Mouse (Mus musculus): Measurements from ENCODE around the gene 4933407L21Rik.

The 4933407L21Rik gene

DNA sequence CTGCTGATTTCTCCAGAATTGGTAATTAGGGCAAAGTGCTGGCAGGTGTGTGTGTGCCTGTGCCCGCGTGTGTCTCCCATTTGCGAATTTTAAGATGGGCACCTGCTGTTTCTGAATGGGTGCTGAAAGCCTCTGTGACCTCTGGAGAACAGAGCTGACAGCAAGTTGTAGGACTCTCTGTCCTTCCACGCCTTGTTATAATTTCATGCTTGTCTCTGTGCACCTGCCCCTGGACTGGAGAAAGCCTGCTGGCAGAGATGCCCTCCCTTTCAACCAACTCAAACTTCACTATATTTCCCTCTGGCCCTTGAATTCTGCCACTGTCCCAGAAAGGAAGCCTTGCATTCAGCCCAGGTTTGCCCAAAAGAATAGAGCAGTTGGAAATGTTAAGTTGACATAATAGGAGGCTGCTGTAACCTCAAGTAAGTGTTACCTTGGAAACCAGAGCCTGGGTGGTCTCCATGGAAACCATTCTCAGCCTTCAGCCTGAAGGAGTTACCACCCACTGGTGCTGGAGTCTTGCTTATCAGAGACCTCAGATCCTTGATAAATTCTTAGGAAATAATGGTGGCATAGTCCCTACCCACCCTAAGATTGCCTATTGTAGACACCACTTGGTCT is 11.3 kb upstream of the 4933407L21Rik start:
- peak; percentile 84 for DNase-seq

- DNase-seq: no peak
These were observed 8.7 kb upstream of the 4933407L21Rik start for GRCm38 (mm10) chr1:85919621-85920020.

- no peak for DNase-seq
These were observed 6.6 kb upstream of the 4933407L21Rik start for GRCm38 (mm10) chr1:85921725-85922124.

DNA sequence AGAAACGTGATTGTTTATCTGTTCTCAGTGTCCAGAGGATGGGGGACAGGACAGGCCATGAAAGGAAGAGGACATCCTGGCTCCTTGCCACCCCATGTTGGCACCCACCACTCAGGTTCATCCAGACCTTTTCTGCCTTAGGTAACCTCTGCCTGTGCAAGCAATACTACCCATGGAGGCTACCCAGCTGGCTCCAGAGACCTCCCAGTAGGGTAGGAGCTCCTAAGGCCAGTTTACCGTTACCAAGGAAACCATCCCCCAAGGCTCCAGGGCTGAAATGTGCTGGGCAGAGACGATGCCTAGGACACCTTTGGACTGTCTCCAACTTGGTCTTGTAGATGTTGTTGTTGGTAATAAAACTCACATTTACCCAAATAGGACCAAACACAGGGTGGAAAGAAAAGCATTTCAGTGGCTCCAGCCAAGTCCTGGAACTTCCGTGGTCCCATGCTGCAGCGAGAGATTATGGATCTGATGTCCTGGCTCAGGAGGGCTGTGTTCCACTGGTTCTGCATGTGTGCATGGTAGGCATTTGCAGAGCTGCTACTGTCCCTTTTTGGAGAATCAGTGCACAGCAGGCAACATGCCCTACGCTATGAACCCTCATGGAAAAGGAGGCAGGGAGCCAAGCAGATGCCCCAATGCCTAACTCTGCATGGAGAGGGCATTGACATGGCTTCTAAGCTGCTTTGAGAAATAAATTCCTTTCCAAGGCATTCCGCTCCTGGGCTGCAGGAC is 6.0 kb upstream of the 4933407L21Rik start:
- no peak for DNase-seq

DNA sequence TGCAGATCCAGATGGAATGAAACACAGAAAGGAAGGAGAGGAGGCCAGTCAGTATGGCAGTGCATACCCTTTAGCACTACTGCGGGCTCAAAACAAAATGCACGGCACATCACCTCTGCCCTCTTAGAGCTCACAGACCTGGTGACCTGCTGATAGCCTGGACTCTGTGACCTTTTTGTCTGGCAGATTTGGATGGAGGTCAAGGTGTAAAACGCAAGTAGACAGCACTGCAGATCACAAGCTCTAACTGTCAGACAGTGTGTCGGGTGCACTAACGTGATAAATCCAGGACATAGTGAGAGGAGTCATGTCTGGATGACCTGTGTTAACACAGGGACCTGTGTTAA is 5.4 kb upstream of the 4933407L21Rik start:
- DNase-seq: no peak

- DNase-seq: no peak
These were observed 3.1 kb upstream of the 4933407L21Rik start for GRCm38 (mm10) chr1:85925183-85925582.

GRCm38 (mm10) chr1:85928688-85929065 is 394 bp downstream of the 4933407L21Rik start:
- no peak for DNase-seq

GRCm38 (mm10) chr1:85929406-85929805 is 1.1 kb downstream of the 4933407L21Rik start:
- no peak for DNase-seq

- peak; percentile 70 for DNase-seq
These were observed 2.9 kb downstream of the 4933407L21Rik start for GRCm38 (mm10) chr1:85931170-85931569.

- DNase-seq: peak; percentile 53
These were observed 4.9 kb downstream of the 4933407L21Rik start for GRCm38 (mm10) chr1:85933226-85933625.

DNA sequence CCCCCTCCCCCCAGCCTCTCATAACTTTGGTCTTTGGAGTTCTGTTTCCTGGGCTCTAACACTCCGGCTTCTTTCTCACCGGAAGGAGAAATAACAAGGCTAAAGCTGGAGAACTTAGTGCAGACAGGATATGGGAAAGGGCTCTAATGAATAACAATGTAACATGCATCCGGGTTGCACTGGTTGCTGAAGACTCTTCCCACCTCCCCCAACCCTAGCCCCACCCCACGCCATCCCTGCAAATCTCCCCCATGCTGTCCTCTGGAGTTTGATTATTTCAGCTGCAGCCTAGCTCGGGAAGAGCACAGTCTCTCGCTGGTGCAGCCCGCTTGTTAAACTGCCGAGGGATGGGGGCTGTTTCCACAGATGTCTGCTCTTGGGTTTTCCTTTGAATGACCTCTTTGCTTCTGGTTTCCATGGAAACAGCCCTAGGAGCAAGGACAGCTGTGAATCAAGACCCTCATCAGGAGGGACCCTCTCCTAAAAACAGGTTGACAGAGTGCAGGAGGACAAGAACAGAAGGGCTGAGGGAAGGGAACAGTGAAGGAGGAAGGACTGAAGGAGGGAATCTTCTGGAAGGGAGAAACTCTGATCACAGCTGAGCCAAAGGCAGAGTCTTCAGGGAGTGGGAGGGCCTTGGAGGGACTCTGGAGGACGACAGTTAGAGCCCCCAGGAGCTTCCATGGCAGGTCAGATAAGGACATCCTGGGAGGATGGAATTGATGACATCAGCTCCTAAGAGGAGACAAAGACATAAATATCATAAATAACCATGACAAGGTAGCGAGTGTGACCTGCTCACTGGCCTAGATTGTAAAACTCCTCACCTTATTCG is 5.6 kb downstream of the 4933407L21Rik start:
- no peak for DNase-seq

GRCm38 (mm10) chr1:85934560-85934959 is 6.3 kb downstream of the 4933407L21Rik start:
- no peak for DNase-seq

- no peak for DNase-seq
These were observed 7.0 kb downstream of the 4933407L21Rik start for GRCm38 (mm10) chr1:85935148-85935852.

GRCm38 (mm10) chr1:85936265-85936664 is 8.0 kb downstream of the 4933407L21Rik start:
- DNase-seq: no peak

GRCm38 (mm10) chr1:85937323-85937722 is 9.0 kb downstream of the 4933407L21Rik start:
- no peak for DNase-seq

DNA sequence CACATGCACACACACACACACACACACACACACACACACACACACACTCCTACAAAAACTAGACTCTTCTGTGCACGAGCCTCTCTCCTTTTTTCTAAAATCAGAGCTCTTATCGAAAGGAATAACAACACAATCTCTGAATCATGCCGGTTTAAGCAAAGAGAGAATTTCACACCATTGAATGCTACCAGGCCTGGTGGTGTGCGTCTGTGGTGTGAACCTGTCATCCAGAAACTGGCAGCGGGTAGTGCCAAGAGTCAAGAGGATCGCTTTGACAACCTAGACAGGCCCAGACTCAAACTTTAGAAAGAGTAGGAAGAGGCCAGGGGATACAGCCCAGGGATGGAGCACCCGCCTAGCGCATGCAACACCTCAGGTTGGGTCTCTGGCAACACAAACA is 14.0 kb downstream of the 4933407L21Rik start:
- DNase-seq: no peak

GRCm38 (mm10) chr1:85949085-85949684 is 20.9 kb downstream of the 4933407L21Rik start:
- no peak for DNase-seq

- no peak for DNase-seq
These were observed 26.9 kb downstream of the 4933407L21Rik start for GRCm38 (mm10) chr1:85955150-85955549.

DNA sequence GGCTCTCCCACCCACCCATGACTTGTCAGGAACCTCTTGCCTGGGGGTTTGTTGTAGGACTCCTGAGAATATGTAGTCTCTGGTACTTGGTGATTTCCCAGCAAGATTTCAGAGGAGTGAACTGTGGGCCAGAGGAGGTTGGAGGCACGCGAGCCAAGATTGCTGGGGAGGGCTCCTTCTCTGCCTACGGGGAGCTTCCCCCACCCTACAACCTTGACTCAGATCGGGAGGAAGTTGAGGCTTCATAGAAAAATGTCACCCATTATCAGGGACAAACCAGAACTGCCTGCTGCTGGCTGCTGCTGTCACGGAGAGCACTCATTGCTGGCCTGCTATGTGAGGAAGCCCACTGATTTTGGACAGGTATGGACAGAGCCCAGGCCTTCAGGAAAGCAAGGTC is 29.0 kb downstream of the 4933407L21Rik start:
- DNase-seq: no peak

GRCm38 (mm10) chr1:85957942-85958619 is 29.8 kb downstream of the 4933407L21Rik start:
- peak; percentile 51 for DNase-seq

DNA sequence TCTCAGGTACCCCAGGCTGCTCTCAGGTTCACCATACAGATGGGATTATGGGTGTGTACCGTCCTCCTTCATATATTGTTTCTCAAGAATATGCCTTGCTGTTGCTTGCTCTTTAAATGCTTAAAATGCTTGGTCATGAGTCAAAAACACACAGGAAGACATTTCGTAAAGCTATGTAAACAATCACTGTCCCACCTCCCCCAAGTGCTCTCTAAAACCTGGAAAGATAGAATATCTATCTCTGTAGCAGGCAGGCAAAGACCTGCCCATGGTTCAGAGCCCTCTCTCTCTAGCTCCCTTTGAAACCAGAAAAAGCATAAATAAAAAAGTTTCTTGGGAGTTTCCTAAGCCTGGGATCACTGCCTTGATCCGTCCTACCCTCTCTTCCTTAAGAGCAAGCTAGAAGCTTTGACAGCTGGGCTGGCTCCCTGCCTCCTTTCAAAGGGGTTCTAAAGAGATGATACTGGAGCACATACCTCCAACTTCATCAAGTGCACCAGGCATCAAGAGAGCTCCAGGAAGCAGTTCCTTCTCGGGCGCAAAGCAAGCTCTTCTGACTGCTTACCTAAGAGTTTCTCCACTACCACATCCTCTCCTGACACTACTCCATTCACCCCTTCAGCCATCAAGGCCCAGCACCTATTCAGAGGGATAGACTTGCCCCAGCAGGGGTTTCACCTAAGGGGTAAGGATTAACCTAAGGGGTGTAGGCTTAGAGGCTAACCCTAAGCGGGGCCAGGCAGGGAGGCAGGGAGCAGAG is 31.0 kb downstream of the 4933407L21Rik start:
- no peak for DNase-seq

Measured in right cerebral cortex, adult 18-20 months (tissue).